Mouse (Mus musculus): ENCODE results near the gene Rora. TPM values are rescaled to one million over a fixed set of nuclear protein-coding genes. Genes with fewer than 3 reads are reported as not detected.
A peak's percentile ranks its signal among the peaks of the same experiment; 100 is the strongest.

Gene Rora
- total RNA-seq, 4 experiments from 2014 or later = 103 to 117 (median 104) TPM

DNA sequence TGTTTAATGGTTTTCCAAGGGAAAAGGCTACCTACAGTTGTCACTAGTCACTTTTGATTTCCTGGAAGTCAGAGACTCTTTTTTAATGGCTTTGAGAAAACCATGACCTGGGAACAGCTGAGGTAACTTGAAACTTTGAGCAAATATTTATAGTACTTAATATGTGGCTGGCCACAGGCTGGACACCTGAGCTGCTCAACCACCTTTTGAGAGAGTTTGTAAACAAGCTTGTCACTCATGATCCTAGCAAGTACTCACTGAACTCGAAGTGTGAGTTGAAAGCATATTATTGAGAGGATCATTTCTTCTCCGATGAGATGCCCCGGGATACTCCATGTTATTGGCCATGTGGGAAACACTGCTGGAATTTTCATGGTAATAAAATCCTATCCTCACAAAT lies 353.1 kb downstream of the Rora start:
- DNase-seq (ENCODE audit: low spot score in 2 of 2) = peak in 1 of 2 experiments; percentile 47

DNA sequence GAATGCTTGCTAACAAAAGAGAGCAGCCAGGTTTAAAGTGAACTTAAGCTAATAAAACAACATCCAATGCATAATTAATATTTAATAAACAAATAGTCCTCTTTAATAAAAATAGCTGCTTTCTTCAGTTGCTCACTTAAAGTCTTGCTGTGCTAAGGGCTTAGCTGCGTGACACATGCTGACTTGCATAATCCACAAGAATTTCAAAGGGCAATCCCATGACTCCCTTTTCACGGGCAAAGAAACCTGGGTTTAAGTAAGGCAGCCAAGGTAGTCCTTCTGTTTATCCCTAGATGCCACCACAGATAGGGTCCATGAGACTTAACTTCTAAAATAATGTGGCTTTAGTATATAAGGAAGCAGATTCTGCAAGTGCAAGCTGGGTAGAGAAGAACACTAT lies 355.1 kb downstream of the Rora start:
- DNase-seq (ENCODE audit: low spot score in 2 of 2) = no peak

DNA sequence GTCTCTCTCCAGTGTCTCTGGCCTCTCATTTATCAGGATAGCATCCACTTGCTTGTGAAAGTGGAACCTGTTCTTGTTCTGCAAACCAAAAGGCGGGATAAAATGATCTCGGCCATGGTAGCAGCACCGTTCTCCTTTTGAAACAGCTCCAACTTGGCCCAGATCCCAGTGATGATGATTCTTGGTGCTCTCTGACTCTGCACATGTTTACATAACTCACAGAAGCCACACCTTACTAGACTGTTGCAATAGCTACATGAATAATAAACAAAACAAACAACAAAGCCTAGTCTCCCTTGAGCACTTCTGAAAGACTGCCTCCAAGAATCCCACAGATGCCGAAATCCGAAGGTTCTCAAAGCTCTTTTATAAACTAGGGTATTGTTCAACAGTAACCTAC lies 357.3 kb downstream of the Rora start:
- peak; percentile 38 to 46 for DNase-seq (ENCODE audit: low spot score in 2 of 2)

DNA sequence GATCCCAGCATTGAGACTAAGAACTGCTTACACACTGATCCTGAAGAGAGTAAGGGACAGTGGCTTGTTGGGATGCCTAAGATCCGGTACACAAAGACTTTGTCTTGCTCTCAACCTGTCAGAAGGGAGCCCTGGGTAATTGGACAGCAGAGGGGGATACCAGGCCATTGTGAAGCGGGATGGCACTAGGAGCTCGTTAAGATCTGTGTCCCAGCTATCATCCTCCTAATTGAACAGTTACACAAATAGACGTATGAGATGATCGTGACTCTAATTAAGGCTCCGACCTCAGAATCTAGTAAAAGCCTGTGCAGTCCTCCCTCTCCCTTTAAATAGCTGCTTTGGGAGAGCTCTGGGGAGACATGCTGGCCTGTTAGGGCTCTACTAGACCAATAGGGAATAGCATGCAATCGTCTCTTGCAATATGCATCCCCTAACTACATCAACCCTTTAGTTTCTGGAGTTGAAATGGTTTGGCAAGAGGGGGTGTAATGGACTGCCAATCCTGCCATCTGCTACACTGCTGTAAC lies 359.7 kb downstream of the Rora start:
- DNase-seq (ENCODE audit: low spot score in 2 of 2) = no peak

DNA sequence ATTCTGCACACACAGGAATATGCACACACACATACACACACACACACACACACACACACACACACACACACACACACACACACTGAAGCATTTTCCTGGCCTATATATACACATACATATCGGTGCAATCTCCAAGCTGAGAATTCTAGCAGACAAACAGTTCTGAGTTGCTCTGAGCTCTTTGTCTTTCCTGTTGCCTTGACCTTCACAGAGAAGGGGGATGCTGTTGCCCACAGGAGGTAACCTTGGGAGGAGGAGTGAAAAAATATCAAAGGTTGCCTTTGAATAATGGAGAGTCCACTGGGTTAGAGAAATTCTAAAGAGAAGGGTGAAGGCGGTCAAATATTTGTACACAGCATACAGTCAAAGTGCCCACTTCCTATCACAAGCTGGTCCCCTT lies 360.6 kb downstream of the Rora start:
- no peak for DNase-seq (ENCODE audit: low spot score in 2 of 2)

DNA sequence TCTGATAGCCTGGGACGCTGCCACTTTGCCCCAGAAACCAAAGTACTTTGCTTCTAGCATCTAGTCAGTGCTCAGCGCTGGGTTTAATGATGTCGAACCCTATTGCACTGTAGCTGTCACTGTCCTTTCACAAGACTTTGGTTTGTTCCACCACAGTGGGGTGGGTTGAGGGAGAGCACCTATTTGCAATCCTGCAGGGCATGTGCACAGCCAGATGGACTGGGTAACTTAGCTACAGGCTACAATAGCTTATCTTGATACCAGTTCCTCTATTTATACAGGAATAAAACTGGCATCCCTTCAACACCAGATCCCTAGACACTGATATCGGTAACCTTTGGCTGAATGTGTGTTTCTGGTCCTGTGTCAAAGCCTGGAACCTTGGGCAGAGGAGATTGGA lies 366.8 kb downstream of the Rora start:
- DNase-seq (ENCODE audit: low spot score in 2 of 2) = no peak

DNA sequence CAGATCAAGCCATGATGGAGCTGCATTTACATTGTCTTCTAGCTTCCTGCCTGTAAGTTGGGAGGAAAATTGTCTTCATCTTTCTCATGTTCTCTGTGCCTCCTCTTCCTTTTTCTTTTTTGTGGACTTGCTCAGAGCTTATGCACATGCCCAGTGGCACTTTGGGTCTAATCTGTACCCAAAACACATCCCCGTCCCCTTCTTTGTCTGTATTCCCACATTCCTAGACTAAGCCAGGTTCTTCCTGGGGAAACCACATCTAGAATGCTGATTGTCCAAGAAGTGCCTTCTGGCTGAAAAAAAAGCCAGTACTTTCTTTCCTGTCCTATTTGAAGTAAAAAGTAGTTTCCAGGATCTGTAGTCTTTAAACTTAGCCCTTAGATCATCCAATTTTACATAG lies 367.9 kb downstream of the Rora start:
- no peak for DNase-seq (ENCODE audit: low spot score in 2 of 2)

DNA sequence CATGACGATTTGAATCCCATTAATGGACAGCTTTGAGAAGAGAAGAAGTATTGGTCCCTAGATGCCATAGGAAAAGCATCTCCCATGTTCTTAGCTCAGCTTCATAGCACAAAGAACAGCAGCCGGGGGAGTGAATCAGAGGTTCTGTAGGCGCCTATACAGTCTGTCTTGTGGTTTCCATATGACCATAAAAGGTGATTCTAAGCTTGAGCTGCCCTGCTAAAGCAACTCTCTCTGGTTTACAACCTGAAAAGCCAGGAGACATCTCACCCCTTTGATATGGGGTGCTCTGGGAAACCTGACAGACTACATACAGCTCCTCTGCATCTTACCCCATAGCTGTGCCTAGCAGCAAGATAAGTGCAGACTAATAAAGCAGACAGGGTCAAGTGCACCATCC lies 369.7 kb downstream of the Rora start:
- no peak for DNase-seq (ENCODE audit: low spot score in 2 of 2)

DNA sequence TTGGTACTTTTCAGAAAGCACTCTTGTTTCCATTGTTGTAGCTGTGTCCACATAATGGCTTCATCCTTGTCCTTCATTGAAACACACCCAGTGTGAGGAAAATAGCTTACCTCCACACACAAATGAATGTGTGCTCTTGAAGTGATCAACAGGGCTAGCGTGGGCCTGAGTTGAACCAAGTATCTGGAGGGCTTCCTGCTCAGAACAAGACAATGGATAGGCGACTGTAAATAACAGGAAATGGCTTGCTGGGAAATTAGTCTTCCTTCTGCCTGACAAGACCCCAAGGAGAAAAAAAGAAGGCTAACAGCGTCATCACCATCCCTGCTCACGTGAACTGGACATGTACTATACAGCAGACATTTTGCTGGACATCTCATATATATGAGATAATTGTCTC lies 374.6 kb downstream of the Rora start:
- DNase-seq (ENCODE audit: low spot score in 2 of 2) = no peak

DNA sequence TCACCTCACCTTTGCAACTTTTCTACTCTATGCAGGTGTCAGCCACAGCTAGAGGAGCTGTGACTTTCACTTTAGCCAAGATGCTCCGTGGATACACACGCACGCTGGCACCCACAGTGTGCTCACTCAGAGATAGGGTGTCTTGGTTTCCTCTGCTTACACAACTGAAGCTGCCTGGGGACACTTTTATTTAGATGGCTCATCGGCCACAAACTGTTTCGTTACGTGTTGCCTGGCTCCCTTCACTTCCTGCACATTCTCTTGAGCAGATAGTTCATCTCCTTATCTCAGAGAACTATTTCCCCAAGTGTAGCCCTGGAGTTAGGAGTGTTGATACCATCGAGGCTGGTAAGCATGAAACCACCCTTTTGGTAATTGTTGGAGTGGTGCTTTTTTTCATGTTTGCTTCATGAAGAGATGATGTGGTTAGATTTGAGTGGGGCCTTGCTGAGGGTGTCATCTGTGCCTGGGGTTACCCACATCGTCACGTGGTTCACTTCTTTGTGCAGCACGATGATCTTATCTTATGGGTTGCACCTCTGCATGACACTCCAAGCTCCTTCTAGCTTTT lies 380.8 kb downstream of the Rora start:
- DNase-seq (ENCODE audit: low spot score in 2 of 2) = no peak

DNA sequence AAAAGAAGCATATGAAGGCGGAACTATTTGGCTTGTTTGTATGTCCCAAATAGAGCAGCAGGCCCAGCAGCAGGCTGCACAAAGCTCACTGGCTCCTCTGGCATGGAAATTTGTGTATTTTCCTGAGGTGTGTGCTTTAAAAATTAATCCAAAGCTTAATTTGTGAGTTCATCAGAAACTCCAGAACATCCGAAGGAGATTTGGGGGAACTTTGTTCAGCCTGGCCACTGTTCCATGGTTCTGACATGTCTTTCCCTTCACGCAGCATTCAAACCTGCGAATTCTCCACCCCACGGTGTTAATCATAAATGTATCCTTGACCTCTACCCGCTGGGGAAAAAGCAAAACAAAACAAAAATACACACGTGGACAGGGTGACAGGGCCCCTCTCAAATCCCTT lies 381.9 kb downstream of the Rora start:
- no peak for DNase-seq (ENCODE audit: low spot score in 2 of 2)

DNA sequence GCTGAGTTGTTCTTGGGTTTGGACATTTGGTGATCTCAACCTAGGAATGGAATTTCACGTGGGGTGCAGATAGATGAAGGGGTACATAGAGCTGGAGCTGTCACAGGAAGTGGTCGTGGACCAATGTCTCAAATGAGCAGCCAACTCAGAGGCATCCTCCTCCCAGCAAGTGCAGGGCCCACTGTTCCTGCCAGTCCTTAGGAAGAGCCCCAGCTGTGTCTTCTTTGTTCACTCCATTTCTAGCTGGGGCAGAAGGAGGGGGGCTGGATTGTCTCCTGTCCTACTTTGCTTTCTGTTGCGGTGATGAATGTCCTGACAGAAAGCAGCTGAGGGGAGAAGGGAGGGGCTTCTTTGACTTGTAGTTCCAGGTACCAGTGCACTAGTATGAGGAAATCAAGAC lies 382.7 kb downstream of the Rora start:
- DNase-seq (ENCODE audit: low spot score in 2 of 2) = no peak

DNA sequence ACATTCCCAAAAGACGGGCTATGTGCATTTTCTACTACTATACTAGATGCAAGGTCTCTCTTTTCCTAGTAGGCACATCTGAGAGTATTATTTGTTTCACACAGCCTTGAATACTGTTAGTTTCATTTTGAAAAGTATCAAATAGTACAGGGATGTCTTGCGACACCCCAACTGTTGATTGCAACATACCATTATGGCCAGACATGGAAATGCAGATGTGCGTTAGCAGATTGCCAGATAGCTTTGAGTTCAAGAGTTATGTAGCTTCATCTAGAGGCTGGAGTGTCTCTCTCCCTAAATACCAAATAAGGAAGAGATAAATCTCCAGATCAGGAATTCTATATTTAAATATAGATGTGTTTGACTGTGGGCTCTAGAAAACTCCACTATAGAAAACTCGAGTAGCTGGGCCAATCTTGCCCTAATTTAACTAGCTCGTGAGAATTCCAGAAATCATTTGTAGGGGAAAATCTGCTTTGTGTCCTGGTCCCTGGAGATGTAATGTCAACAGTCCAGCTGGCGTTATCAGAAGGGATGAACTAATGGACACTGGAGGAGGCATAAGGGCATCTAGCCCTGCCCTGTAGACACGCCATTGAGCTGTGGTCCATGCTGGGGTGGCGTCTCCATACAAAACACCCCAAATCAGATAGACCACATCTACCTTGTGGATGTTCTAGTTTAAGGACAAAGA lies 390.5 kb downstream of the Rora start:
- DNase-seq (ENCODE audit: low spot score in 2 of 2) = no peak

DNA sequence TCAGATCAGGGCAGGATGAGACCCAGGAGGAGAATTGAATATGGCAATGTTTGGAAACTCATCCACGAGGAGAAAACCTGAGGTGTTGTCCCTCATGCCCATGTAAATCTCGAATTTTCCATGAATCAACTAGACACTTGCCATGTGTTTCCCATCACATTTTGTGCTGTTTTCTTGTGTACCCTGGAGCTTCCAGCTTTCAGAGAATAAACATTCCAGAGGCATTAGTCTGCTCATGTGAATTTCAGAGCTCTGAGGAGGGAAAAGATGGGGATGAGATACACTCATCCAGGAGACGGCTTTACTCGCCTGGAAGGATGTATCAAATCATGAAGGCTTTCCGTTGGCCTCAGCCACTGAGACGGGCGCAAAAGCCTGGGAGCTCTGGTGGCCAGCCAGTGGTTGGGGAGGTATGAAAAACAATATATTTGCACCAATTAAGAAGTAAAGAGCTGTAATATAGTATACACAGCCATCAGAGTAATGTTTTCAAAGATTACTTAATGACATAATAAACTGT lies 391.1 kb downstream of the Rora start:
- no peak for DNase-seq (ENCODE audit: low spot score in 2 of 2)

DNA sequence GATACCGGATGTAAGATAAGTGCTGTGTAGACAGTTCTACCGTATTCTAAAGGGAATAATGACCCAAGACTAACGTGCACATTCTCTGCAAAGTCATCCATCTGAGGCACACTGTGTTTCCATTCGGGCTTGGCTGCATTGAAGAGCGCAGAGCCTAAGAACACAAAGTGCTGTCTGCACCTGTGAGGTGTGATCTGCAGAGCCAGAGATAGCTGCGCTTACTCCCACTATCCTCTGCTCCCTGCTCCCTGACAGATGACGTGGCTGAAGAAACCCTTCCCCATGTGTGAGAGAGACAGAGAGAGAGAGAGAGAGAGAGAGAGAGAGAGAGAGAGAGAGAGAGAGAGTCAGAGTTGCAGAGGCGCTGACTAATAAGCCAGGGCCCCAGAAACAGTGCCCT lies 392.3 kb downstream of the Rora start:
- no peak for DNase-seq (ENCODE audit: low spot score in 2 of 2)

DNA sequence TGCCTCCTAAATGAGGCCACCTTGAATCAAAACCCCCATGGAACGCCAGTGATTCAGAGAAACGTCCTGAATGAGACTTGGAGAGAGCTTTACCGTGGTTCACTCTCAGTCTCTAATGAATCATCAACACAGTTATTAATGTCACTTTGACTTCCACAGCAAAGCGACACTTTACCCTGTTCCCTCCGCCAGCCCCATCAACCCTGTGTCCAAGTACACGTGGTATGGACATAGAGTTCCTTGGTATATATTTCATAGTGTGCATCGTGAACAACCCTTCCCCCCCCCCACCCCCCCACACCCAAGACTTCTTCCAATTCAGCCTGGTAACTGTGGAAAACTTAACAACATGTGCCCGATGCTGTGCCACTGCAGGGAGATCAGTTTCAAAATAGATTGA lies 397.3 kb downstream of the Rora start:
- DNase-seq (ENCODE audit: low spot score in 2 of 2) = no peak

DNA sequence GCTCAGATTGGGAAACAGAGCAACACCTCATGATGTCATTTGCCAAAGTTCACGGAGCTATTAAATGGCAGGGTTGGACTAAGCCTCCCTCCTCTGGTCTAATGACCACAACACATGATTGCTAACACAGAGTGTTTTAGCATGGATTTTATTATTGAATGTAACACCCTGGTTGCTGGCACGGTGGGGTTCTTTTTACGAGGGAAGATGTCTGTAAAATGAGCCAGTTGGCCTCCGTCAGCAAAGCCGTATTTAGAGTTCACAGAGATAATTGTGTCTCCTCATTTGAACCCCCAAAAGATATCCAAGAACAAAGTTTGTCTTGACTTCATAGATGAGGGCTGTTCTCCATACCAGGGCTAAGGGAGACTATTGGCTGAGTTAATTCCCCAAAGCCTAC lies 398.3 kb downstream of the Rora start:
- peak in 1 of 2 experiments; percentile 52 for DNase-seq (ENCODE audit: low spot score in 2 of 2)

DNA sequence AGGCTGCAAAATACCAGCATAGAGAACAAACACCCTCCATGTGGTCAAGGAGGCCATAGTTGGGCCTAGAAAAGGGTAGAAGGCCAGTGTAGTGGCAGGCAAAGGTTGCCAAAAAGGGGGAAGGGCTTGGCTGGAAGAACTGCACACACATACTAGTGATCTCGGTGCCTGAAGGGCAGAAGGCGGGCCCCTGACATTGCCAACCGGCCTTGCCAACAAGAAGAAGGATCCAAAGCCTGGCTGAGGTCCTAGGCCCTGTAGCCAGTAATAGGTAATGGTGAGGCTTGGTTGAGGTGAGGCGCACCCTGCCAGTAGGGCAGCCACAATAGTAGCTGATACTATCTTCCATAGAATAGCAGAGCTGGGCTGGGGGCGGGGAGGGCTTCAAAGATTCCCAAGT lies 401.7 kb downstream of the Rora start:
- peak; percentile 47 to 84 for DNase-seq (ENCODE audit: low spot score in 2 of 2)

DNA sequence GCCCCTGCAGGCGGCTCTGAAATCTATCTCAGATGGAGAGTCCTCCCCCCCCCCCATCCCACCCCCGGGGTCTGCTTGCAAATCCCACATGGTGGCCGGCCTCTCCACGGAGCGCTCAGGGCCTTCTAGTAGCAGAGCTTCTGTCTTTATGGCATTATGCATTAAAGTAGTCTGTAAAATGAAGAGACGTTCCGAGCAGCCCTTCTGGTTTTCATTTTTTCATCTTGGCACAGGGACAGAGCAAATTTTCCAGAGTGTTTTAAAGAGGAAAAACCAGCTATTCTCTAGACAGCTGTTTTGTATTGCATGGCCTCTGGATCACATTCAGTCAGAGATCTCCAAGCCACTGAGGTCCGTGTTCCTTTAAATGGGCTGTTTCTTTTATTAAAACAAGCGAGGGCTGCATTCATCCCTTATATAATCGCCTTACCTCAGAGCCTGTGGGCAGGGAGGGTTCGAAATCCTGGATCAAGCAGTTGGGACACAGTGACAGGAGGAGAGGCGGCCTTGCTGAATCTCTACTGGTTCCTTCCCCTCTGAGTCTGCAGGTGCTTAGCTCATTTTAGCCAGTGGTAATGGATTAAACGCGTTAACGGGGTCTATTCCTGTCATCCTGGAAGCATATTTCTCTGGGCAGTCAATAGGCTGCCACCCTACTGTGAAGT lies 417.7 kb downstream of the Rora start:
- DNase-seq (ENCODE audit: low spot score in 2 of 2) = no peak

DNA sequence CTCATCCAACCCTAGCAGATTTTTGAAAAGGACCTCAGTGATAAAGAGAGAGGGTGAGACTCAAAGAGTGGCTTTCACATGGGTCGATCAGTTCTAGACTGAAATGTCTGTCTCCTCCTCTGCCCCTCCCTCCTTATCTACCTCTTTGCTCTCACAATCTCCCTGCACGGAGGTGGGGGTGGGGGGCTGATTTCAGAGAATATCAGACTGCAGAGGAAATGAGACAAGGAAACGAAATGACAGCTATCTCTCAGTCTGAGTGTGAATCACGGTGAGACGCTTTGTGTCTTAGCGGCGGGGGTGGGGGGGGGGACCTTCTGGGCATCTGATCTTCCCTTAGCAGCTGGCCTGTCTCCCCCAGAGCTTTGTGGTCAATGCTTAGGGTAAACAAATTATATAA lies 419.7 kb downstream of the Rora start:
- no peak for DNase-seq (ENCODE audit: low spot score in 2 of 2)

DNA sequence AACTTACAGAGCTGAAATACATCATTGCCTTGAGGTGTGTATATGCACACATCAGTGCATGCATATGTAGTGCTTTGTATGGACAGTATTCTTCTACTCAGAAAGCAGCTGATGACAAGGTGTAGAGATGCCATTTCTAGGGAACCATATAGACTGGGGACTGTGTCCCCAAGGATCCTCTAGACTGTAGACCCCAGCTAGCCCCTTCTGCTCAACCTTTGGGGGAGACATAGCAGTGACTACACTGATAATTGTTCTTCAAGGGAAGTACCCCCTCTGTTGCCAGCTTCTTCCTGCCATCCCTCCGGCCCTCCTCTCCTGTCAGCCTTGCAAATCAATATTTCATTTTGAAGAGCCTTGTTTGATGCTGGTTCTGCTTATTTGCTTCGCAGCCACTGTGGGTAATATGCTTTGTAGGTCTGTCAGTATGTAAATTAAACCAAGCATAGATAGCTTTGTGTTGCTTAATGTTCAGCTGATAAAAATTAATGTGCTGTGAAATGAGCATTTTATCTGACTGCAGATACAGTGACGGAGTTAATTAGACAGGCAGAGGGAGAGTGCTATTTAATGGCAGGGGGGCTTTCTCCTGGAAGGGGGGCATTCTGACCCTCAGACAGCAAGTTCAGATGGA lies 430.6 kb downstream of the Rora start:
- no peak for DNase-seq (ENCODE audit: low spot score in 2 of 2)

Data from gastrocnemius, adult 8-10 months (tissue).